Mouse (Mus musculus): ENCODE results near the gene Nup210.

Gene Nup210

GRCm38 (mm10) chr6:91048019-91048418 is 68.6 kb downstream of the Nup210 start:
- no peak for DNase-seq (ENCODE audit: low read depth, low spot score)
- H3K36me3 ChIP-seq (ENCODE audit: control insufficient read depth, insufficient read depth, low read length, poor library complexity, severe bottlenecking): peaks cover 5% of the 10 kb centered on the region
- H3K27me3 ChIP-seq (ENCODE audit: control insufficient read depth, insufficient read depth, low read length, poor library complexity, severe bottlenecking): no peaks in the 10 kb centered on the region

GRCm38 (mm10) chr6:91047434-91047833 is 69.2 kb downstream of the Nup210 start:
- no peak for DNase-seq (ENCODE audit: low read depth, low spot score)
- Histone ChIP-seq H3K27me3 (ENCODE audit: control insufficient read depth, insufficient read depth, low read length, poor library complexity, severe bottlenecking) (no peaks in the 10 kb centered on the region), H3K36me3 (ENCODE audit: control insufficient read depth, insufficient read depth, low read length, poor library complexity, severe bottlenecking) (peaks cover 9% of the 10 kb centered on the region)

- DNase-seq (ENCODE audit: low read depth, low spot score): no peak
- Histone ChIP-seq H3K27me3 (ENCODE audit: control insufficient read depth, insufficient read depth, low read length, poor library complexity, severe bottlenecking) (no peaks in the 10 kb centered on the region), H3K36me3 (ENCODE audit: control insufficient read depth, insufficient read depth, low read length, poor library complexity, severe bottlenecking) (peaks cover 11% of the 10 kb centered on the region)
These were observed 70.4 kb downstream of the Nup210 start for GRCm38 (mm10) chr6:91046184-91046583.

GRCm38 (mm10) chr6:91044628-91045331 is 71.8 kb downstream of the Nup210 start:
- Histone ChIP-seq H3K36me3 (ENCODE audit: control insufficient read depth, insufficient read depth, low read length, poor library complexity, severe bottlenecking) (peaks cover 11% of the 10 kb centered on the region), H3K27me3 (ENCODE audit: control insufficient read depth, insufficient read depth, low read length, poor library complexity, severe bottlenecking) (no peaks in the 10 kb centered on the region)
- no peak for DNase-seq (ENCODE audit: low read depth, low spot score)

- no peaks in the 10 kb centered on the region for H3K27me3 ChIP-seq (ENCODE audit: control insufficient read depth, insufficient read depth, low read length, poor library complexity, severe bottlenecking)
- DNase-seq (ENCODE audit: low read depth, low spot score): no peak
- peaks cover 12% of the 10 kb centered on the region for H3K36me3 ChIP-seq (ENCODE audit: control insufficient read depth, insufficient read depth, low read length, poor library complexity, severe bottlenecking)
These were observed 75.3 kb downstream of the Nup210 start for GRCm38 (mm10) chr6:91041287-91041686.

- no peak for DNase-seq (ENCODE audit: low read depth, low spot score)
- Histone ChIP-seq H3K27me3 (ENCODE audit: control insufficient read depth, insufficient read depth, low read length, poor library complexity, severe bottlenecking) (no peaks in the 10 kb centered on the region), H3K36me3 (ENCODE audit: control insufficient read depth, insufficient read depth, low read length, poor library complexity, severe bottlenecking) (peaks cover 6% of the 10 kb centered on the region)
These were observed 88.4 kb downstream of the Nup210 start for GRCm38 (mm10) chr6:91028256-91028655.

GRCm38 (mm10) chr6:91020810-91021209 is 95.8 kb downstream of the Nup210 start:
- peaks cover 6% of the 10 kb centered on the region for H3K36me3 ChIP-seq (ENCODE audit: control insufficient read depth, insufficient read depth, low read length, poor library complexity, severe bottlenecking)
- H3K27me3 ChIP-seq (ENCODE audit: control insufficient read depth, insufficient read depth, low read length, poor library complexity, severe bottlenecking): no peaks in the 10 kb centered on the region
- DNase-seq (ENCODE audit: low read depth, low spot score): no peak

- no peak for DNase-seq (ENCODE audit: low read depth, low spot score)
- no peaks in the 10 kb centered on the region for H3K27me3 ChIP-seq (ENCODE audit: control insufficient read depth, insufficient read depth, low read length, poor library complexity, severe bottlenecking)
- peaks cover 6% of the 10 kb centered on the region for H3K36me3 ChIP-seq (ENCODE audit: control insufficient read depth, insufficient read depth, low read length, poor library complexity, severe bottlenecking)
These were observed 99.9 kb downstream of the Nup210 start for GRCm38 (mm10) chr6:91016600-91017230.

- Histone ChIP-seq H3K36me3 (ENCODE audit: control insufficient read depth, insufficient read depth, low read length, poor library complexity, severe bottlenecking) (peaks cover 4% of the 10 kb centered on the region), H3K27me3 (ENCODE audit: control insufficient read depth, insufficient read depth, low read length, poor library complexity, severe bottlenecking) (no peaks in the 10 kb centered on the region)
- no peak for DNase-seq (ENCODE audit: low read depth, low spot score)
These were observed 102.3 kb downstream of the Nup210 start for GRCm38 (mm10) chr6:91014198-91014958.

- Histone ChIP-seq H3K36me3 (ENCODE audit: control insufficient read depth, insufficient read depth, low read length, poor library complexity, severe bottlenecking) (peaks cover 3% of the 10 kb centered on the region; the same call in 1 of the 2 replicates), H3K27me3 (ENCODE audit: control insufficient read depth, insufficient read depth, low read length, poor library complexity, severe bottlenecking) (no peaks in the 10 kb centered on the region)
- no peak for DNase-seq (ENCODE audit: low read depth, low spot score)
These were observed 104.2 kb downstream of the Nup210 start for GRCm38 (mm10) chr6:91012458-91012857.

GRCm38 (mm10) chr6:91011568-91011967 is 105.1 kb downstream of the Nup210 start:
- Histone ChIP-seq H3K27me3 (ENCODE audit: control insufficient read depth, insufficient read depth, low read length, poor library complexity, severe bottlenecking) (no peaks in the 10 kb centered on the region), H3K36me3 (ENCODE audit: control insufficient read depth, insufficient read depth, low read length, poor library complexity, severe bottlenecking) (peaks cover 3% of the 10 kb centered on the region; the same call in 1 of the 2 replicates)
- no peak for DNase-seq (ENCODE audit: low read depth, low spot score)

GRCm38 (mm10) chr6:91008284-91008830 is 108.3 kb downstream of the Nup210 start:
- DNase-seq (ENCODE audit: low read depth, low spot score): no peak
- H3K36me3 ChIP-seq (ENCODE audit: control insufficient read depth, insufficient read depth, low read length, poor library complexity, severe bottlenecking): no peaks in the 10 kb centered on the region; the same call in 1 of the 2 replicates
- no peaks in the 10 kb centered on the region for H3K27me3 ChIP-seq (ENCODE audit: control insufficient read depth, insufficient read depth, low read length, poor library complexity, severe bottlenecking)

- DNase-seq (ENCODE audit: low read depth, low spot score): no peak
- Histone ChIP-seq H3K36me3 (ENCODE audit: control insufficient read depth, insufficient read depth, low read length, poor library complexity, severe bottlenecking) (no peaks in the 10 kb centered on the region), H3K27me3 (ENCODE audit: control insufficient read depth, insufficient read depth, low read length, poor library complexity, severe bottlenecking) (no peaks in the 10 kb centered on the region)
These were observed 109.4 kb downstream of the Nup210 start for GRCm38 (mm10) chr6:91007207-91007606.

- H3K27me3 ChIP-seq (ENCODE audit: control insufficient read depth, insufficient read depth, low read length, poor library complexity, severe bottlenecking): no peaks in the 10 kb centered on the region
- no peaks in the 10 kb centered on the region for H3K36me3 ChIP-seq (ENCODE audit: control insufficient read depth, insufficient read depth, low read length, poor library complexity, severe bottlenecking)
- DNase-seq (ENCODE audit: low read depth, low spot score): no peak
These were observed 112.5 kb downstream of the Nup210 start for GRCm38 (mm10) chr6:91004157-91004556.
